Comparison of ENCODE assay signal across 9 mouse cellular contexts in the genomic region with DNA sequence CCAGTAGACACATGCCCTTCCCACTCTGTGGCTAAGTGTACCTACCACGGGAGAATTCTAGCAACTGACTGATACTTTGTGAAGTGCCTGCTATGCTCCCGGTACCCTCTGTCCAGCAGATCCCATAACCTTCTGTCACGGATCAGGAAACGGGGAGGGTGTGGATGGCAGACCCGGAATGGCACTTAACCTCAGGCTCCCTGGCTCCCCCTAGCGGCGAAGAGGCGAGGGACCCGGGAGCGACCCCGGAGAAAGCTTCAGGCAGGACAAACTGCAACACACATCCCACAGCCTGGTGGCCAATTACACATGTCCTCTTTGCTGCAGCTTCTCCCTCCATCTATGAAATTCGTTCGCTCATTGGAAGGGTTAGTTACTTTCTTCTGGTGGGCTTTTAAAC. TPM values are rescaled to one million over a fixed set of nuclear protein-coding genes. Genes with fewer than 3 reads are reported as not detected.
DNase-seq lines count a peak whose midpoint lies in the region; ATAC-seq and TF ChIP-seq lines count a peak whose summit lies in the region.
"Had no signal": no experiment of that assay in that cellular context is flagged by ENCODE, and none has a peak within 500 bp of the region (broad histone marks: within the 10 kb centered on the region; RNA-seq: fewer than 3 reads in every experiment).

No protein-coding gene starts in this region.

- H3K4me1 ChIP-seq in E14TG2a.4 (replicated peaks; ENCODE audit: low read depth, low read length), result peaks cover 55% of the 10 kb centered on the region
- H3K4me1 ChIP-seq in heart, embryonic 14.5 days (ENCODE audit: control insufficient read depth in 2 of 2, insufficient read depth in 2 of 2, low read length in 2 of 2), result peaks cover 8 to 17% of the 10 kb centered on the region in 2 experiments; a peak in 3 of 4 replicates

- H3K27me3 ChIP-seq in E14TG2a.4 (ENCODE audit: insufficient read depth, low read length), result peaks cover 29% of the 10 kb centered on the region
- H3K27me3 ChIP-seq in heart, embryonic 14.5 days (ENCODE audit: control insufficient read depth, insufficient read depth, low read length), result peaks cover 20% of the 10 kb centered on the region

- ATAC-seq in heart, embryonic 14.5 days (ENCODE audit: insufficient number of reproducible peaks, insufficient read depth, low FRiP score, low read depth), result no peak
- ATAC-seq in inflammation-experienced regulatory T-cells, adult 6 months, result no peak

- DNase-seq in ZHBTc4 (ENCODE audit: low read depth, low spot score), result peak; percentile 95
- peak; percentile 86 for DNase-seq in embryo, embryonic 10.5 days (ENCODE audit: low spot score)
- DNase-seq in layer of hippocampus, adult 2 months (ENCODE audit: low spot score in 2 of 2), result peak; percentile 27 to 66
- peak; percentile 93 for DNase-seq in lung, postnatal 10 days
- peak; percentile 51 for DNase-seq in spleen, adult 12 weeks (ENCODE audit: low spot score)

- H3K4me3 ChIP-seq in E14TG2a.4 (replicated peaks; ENCODE audit: low read length), result no peak overlapping the region
- no peak overlapping the region for H3K4me3 ChIP-seq in heart, embryonic 14.5 days (ENCODE audit: control insufficient read depth in 1 of 2, insufficient read depth in 1 of 2, low read depth in 1 of 2, low read length in 2 of 2)
- no peak overlapping the region for H3K4me3 ChIP-seq in layer of hippocampus, adult 2 months

- 0 out of 2 replicates have a peak overlapping the region, but pooled peaks have one; percentile 23 for H3K4me2 ChIP-seq in heart, embryonic 14.5 days (ENCODE audit: low read length)

- 3% methylated on average over 13 of the region's 13 CpGs for WGBS in heart, embryonic 14.5 days

- TF ChIP-seq CTCF in E14TG2a.4 (conservative IDR thresholded peaks at IDR 0.05; ENCODE audit: low read length), result peak; percentile 96
- TF ChIP-seq CTCF in layer of hippocampus, adult 2 months (conservative IDR thresholded peaks at IDR 0.05), result peak; percentile 96

- no peaks in the 10 kb centered on the region for H3K9me3 ChIP-seq in E14TG2a.4 (ENCODE audit: low read length)
- H3K9me3 ChIP-seq in heart, embryonic 14.5 days (ENCODE audit: control insufficient read depth, low read length), result no peaks in the 10 kb centered on the region

- no peaks in the 10 kb centered on the region for H3K36me3 ChIP-seq in E14TG2a.4 (ENCODE audit: insufficient read depth, low read length)
- H3K36me3 ChIP-seq in heart, embryonic 14.5 days (ENCODE audit: control insufficient read depth, insufficient read depth, low read length), result no peaks in the 10 kb centered on the region

- no peak overlapping the region for H3K27ac ChIP-seq in heart, embryonic 14.5 days (replicated peaks in 1 of 2; ENCODE audit: control insufficient read depth in 1 of 2, insufficient read depth in 1 of 2, low read depth in 2 of 2, low read length in 2 of 2)
- no peak overlapping the region for H3K27ac ChIP-seq in layer of hippocampus, adult 2 months

- peak overlapping the region; percentile 30; the same call in 1 of the 2 replicates for H3K9ac ChIP-seq in heart, embryonic 14.5 days (ENCODE audit: low read length)

RNA-seq across cellular contexts. Expression of gene Tulp1, which starts 3.4 kb away (rescaled TPM):
- polyA plus RNA-seq in heart, embryonic 14.5 days (2014; fragmentation: Nextera tagmentation; extraction: Ambion mirVana), result 3.3 and 3.4 TPM in 2 replicates
- not detected for total RNA-seq in layer of hippocampus, adult 2 months (2021)
- polyA plus RNA-seq in inflammation-experienced regulatory T-cells, adult 6 months (2017; shearing (Covaris generic)), result under 1 TPM in 2 of 3 experiments, not detected in 1; 0.24 to 0.39 TPM
- total RNA-seq: left cerebral cortex, postnatal 10 days had no signal

RNA-seq across cellular contexts. Expression of gene Tead3, which starts 17.8 kb away (rescaled TPM):
- 5.4 and 7.2 TPM in 2 replicates for polyA plus RNA-seq in heart, embryonic 14.5 days (2014; fragmentation: Nextera tagmentation; extraction: Ambion mirVana)
- 1 to 10 TPM; 3.0 to 3.2 TPM for total RNA-seq in layer of hippocampus, adult 2 months (2021)
- polyA plus RNA-seq in inflammation-experienced regulatory T-cells, adult 6 months (2017; shearing (Covaris generic)), result not detected

RNA-seq across cellular contexts. Expression of gene Rpl10a, which starts 40.2 kb away (rescaled TPM):
- polyA plus RNA-seq in heart, embryonic 14.5 days (2014; fragmentation: Nextera tagmentation; extraction: Ambion mirVana), result 440 and 513 TPM in 2 replicates
- total RNA-seq in layer of hippocampus, adult 2 months (2021), result 100 to 1,000 TPM; 345 to 350 TPM
- 100 to 1,000 TPM; 514 to 941 (median 691) TPM for polyA plus RNA-seq in inflammation-experienced regulatory T-cells, adult 6 months (2017; shearing (Covaris generic))

RNA-seq across cellular contexts. Expression of gene Fance, which starts 55.1 kb away (rescaled TPM):
- 17.8 and 19.5 TPM in 2 replicates for polyA plus RNA-seq in heart, embryonic 14.5 days (2014; fragmentation: Nextera tagmentation; extraction: Ambion mirVana)
- total RNA-seq in layer of hippocampus, adult 2 months (2021), result 10 to 100 TPM; 30.3 to 34.9 TPM
- polyA plus RNA-seq in inflammation-experienced regulatory T-cells, adult 6 months (2017; shearing (Covaris generic)), result 1 to 10 TPM; 3.2 to 8.3 (median 6.6) TPM
